ENCODE assay signal across 14 mouse cellular contexts in the genomic region with DNA sequence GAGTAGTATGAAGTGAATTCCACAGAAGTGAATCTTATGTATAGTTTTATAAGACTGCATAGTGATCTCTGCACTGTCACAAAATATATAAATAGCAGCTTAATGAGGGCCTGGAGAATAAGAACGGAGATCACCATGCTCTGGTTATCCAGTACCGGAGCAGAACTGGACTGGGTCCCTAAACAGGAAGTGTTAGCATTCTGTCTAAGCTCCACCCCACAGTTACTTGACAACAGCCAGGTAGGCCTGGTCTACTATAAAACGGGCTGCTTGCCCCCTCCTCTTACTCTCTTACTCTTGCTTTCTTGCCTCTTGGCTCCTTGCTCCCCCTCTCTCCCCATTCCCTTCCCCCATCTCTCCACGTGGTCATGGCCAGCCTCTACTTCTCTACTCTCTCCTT. TPM values are rescaled to one million over a fixed set of nuclear protein-coding genes. Genes with fewer than 3 reads are reported as not detected.
DNase-seq lines count a peak whose midpoint lies in the region; ATAC-seq and TF ChIP-seq lines count a peak whose summit lies in the region.
"Had no signal": no experiment of that assay in that cellular context is flagged by ENCODE, and none has a peak within 500 bp of the region (broad histone marks: within the 10 kb centered on the region; RNA-seq: fewer than 3 reads in every experiment).

No protein-coding gene starts in this region.

- peaks cover 56% of the 10 kb centered on the region for H3K4me1 ChIP-seq in heart, embryonic 10.5 days
- peaks cover 43% of the 10 kb centered on the region for H3K4me1 ChIP-seq in intestine, embryonic 14.5 days (replicated peaks; ENCODE audit: control insufficient read depth, insufficient read depth, low read length)
- peaks cover 21% of the 10 kb centered on the region for H3K4me1 ChIP-seq in intestine, embryonic 15.5 days (replicated peaks)
- peaks cover 27% of the 10 kb centered on the region for H3K4me1 ChIP-seq in stomach, embryonic 16.5 days (ENCODE audit: control insufficient read depth, insufficient read depth, low read length)
- H3K4me1 ChIP-seq in stomach, postnatal 0 days (replicated peaks; ENCODE audit: control insufficient read depth, insufficient read depth) = peaks cover 2% of the 10 kb centered on the region; the same call in 1 of the 2 replicates

- intact Hi-C loops in heart, postnatal 25 days (cut with DNase I) = no loop called here

- H3K9ac ChIP-seq in intestine, embryonic 14.5 days (ENCODE audit: low read length) = no peak overlapping the region
- H3K9ac ChIP-seq in intestine, embryonic 15.5 days = no peak overlapping the region
- H3K9ac ChIP-seq in stomach, embryonic 16.5 days (ENCODE audit: low read length) = 0 out of 2 replicates have a peak overlapping the region, but pooled peaks have one; percentile 16
- no peak overlapping the region for H3K9ac ChIP-seq in stomach, postnatal 0 days (ENCODE audit: low read length)
- H3K9ac ChIP-seq: forebrain, embryonic 13.5 days; kidney, embryonic 15.5 days; liver, embryonic 13.5 days had no signal

- H3K4me2 ChIP-seq in intestine, embryonic 14.5 days (ENCODE audit: low read length) = no peak overlapping the region
- no peak overlapping the region for H3K4me2 ChIP-seq in intestine, embryonic 15.5 days (replicated peaks)
- H3K4me2 ChIP-seq in stomach, embryonic 16.5 days (ENCODE audit: low read depth, low read length) = no peak overlapping the region
- no peak overlapping the region for H3K4me2 ChIP-seq in stomach, postnatal 0 days (replicated peaks; ENCODE audit: low read depth)
- H3K4me2 ChIP-seq: forebrain, embryonic 13.5 days; liver, embryonic 13.5 days had no signal

- ATAC-seq in intestine, embryonic 14.5 days (replicated peaks; ENCODE audit: low FRiP score, low TSS enrichment, low read depth) = no peak
- ATAC-seq in intestine, embryonic 15.5 days = no peak
- ATAC-seq in stomach, embryonic 16.5 days (ENCODE audit: insufficient read depth, low FRiP score) = no peak
- ATAC-seq in stomach, postnatal 0 days (ENCODE audit: low FRiP score, low TSS enrichment) = no peak
- ATAC-seq: forebrain, embryonic 13.5 days; Patski had no signal

- peak overlapping the region; percentile 87 for H3K27ac ChIP-seq in heart, embryonic 10.5 days
- peak overlapping the region; percentile 73; the same call in 1 of the 2 replicates for H3K27ac ChIP-seq in intestine, embryonic 14.5 days (ENCODE audit: low read depth)
- no peak overlapping the region; the same call in 1 of the 2 replicates for H3K27ac ChIP-seq in intestine, embryonic 15.5 days
- peak overlapping the region; percentile 48; the same call in 1 of the 2 replicates for H3K27ac ChIP-seq in stomach, embryonic 16.5 days (ENCODE audit: low read length)
- no peak overlapping the region for H3K27ac ChIP-seq in stomach, postnatal 0 days (replicated peaks)
- H3K27ac ChIP-seq: liver, embryonic 13.5 days had no signal

- H3K36me3 ChIP-seq in heart, embryonic 10.5 days = no peaks in the 10 kb centered on the region
- H3K36me3 ChIP-seq in intestine, embryonic 14.5 days (ENCODE audit: control insufficient read depth, insufficient read depth, low read length) = no peaks in the 10 kb centered on the region
- no peaks in the 10 kb centered on the region for H3K36me3 ChIP-seq in intestine, embryonic 15.5 days
- no peaks in the 10 kb centered on the region for H3K36me3 ChIP-seq in stomach, embryonic 16.5 days (ENCODE audit: control insufficient read depth, insufficient read depth, low read length)
- no peaks in the 10 kb centered on the region for H3K36me3 ChIP-seq in stomach, postnatal 0 days (ENCODE audit: control insufficient read depth, insufficient read depth, low read length)
- H3K36me3 ChIP-seq: kidney, embryonic 15.5 days; liver, embryonic 13.5 days had no signal

- 58% methylated on average over 4 of the region's 4 CpGs for WGBS in heart, embryonic 10.5 days
- 62% methylated on average over 4 of the region's 4 CpGs for WGBS in intestine, embryonic 14.5 days
- 76% methylated on average over 4 of the region's 4 CpGs for WGBS in intestine, embryonic 15.5 days
- 64% methylated on average over 4 of the region's 4 CpGs for WGBS in stomach, embryonic 16.5 days
- WGBS in stomach, postnatal 0 days = 65% methylated on average over 4 of the region's 4 CpGs

- H3K9me3 ChIP-seq in heart, embryonic 10.5 days = no peaks in the 10 kb centered on the region
- no peaks in the 10 kb centered on the region for H3K9me3 ChIP-seq in intestine, embryonic 14.5 days (ENCODE audit: control insufficient read depth, low read length)
- H3K9me3 ChIP-seq in intestine, embryonic 15.5 days = no peaks in the 10 kb centered on the region
- no peaks in the 10 kb centered on the region for H3K9me3 ChIP-seq in stomach, embryonic 16.5 days (replicated peaks; ENCODE audit: control insufficient read depth, low read length)
- H3K9me3 ChIP-seq in stomach, postnatal 0 days (ENCODE audit: control insufficient read depth, low read length) = no peaks in the 10 kb centered on the region
- H3K9me3 ChIP-seq: forebrain, embryonic 13.5 days; kidney, embryonic 15.5 days; liver, embryonic 13.5 days had no signal

- no peak for TF ChIP-seq CTCF in stomach, postnatal 0 days (IDR thresholded peaks at IDR 0.05; ENCODE audit: low read depth)

- no peaks in the 10 kb centered on the region for H3K27me3 ChIP-seq in heart, embryonic 10.5 days (ENCODE audit: insufficient read depth, poor library complexity, severe bottlenecking)
- no peaks in the 10 kb centered on the region for H3K27me3 ChIP-seq in intestine, embryonic 14.5 days (replicated peaks; ENCODE audit: control insufficient read depth, insufficient read depth, low read length)
- no peaks in the 10 kb centered on the region for H3K27me3 ChIP-seq in intestine, embryonic 15.5 days (replicated peaks)
- H3K27me3 ChIP-seq in stomach, embryonic 16.5 days (ENCODE audit: control insufficient read depth, insufficient read depth, low read length) = no peaks in the 10 kb centered on the region
- no peaks in the 10 kb centered on the region for H3K27me3 ChIP-seq in stomach, postnatal 0 days (ENCODE audit: control insufficient read depth, insufficient read depth, low read length)
- H3K27me3 ChIP-seq: forebrain, embryonic 13.5 days; kidney, embryonic 15.5 days; liver, embryonic 13.5 days; Patski had no signal

- no peak for DNase-seq in heart, embryonic 10.5 days (ENCODE audit: low spot score)
- DNase-seq in heart, postnatal 25 days (ENCODE audit: low spot score) = no peak
- DNase-seq in intestine, embryonic 14.5 days (ENCODE audit: low spot score) = no peak
- no peak for DNase-seq in stomach, postnatal 0 days (ENCODE audit: low spot score)
- DNase-seq in natural killer cell, adult 2 months (ENCODE audit: low spot score in 2 of 2) = no peak
- DNase-seq: cerebellum, adult 9-11 months; liver, embryonic 13.5 days; midbrain, embryonic 14.5 days; thymus, adult 2 months had no signal

- H3K4me3 ChIP-seq in heart, embryonic 10.5 days = peak overlapping the region; percentile 3; the same call in 1 of the 2 replicates
- no peak overlapping the region for H3K4me3 ChIP-seq in intestine, embryonic 14.5 days (ENCODE audit: low read depth, low read length)
- H3K4me3 ChIP-seq in intestine, embryonic 15.5 days (replicated peaks) = no peak overlapping the region
- no peak overlapping the region for H3K4me3 ChIP-seq in stomach, embryonic 16.5 days (replicated peaks; ENCODE audit: low read length)
- no peak overlapping the region for H3K4me3 ChIP-seq in stomach, postnatal 0 days (ENCODE audit: low read depth, low read length)
- H3K4me3 ChIP-seq: forebrain, embryonic 13.5 days; kidney, embryonic 15.5 days; liver, embryonic 13.5 days had no signal

- TF ChIP-seq EP300 in stomach, postnatal 0 days (optimal IDR thresholded peaks at IDR 0.05) = no peak

RNA-seq across cellular contexts. Expression of gene Rerg, which starts 33.9 kb away (rescaled TPM):
- polyA plus RNA-seq in heart, embryonic 10.5 days (2016; fragmentation: Nextera tagmentation; extraction: Ambion mirVana) = 3.8 and 6.8 TPM in 2 replicates
- 1 to 10 TPM; 3.5 to 4.8 TPM for total RNA-seq in heart, postnatal 25 days (2021)
- 25.3 and 28.8 TPM in 2 replicates for polyA plus RNA-seq in intestine, embryonic 14.5 days (2014; fragmentation: Nextera tagmentation; extraction: Ambion mirVana)
- polyA plus RNA-seq in intestine, embryonic 15.5 days (2015; fragmentation: Nextera tagmentation; extraction: Ambion mirVana) = 19.6 and 22.7 TPM in 2 replicates
- polyA plus RNA-seq in stomach, embryonic 16.5 days (2015; fragmentation: Nextera tagmentation; extraction: Ambion mirVana) = 29.9 and 32.1 TPM in 2 replicates
- 22.5 and 23.9 TPM in 2 replicates for polyA plus RNA-seq in stomach, postnatal 0 days (2015; fragmentation: Nextera tagmentation; extraction: Ambion mirVana)

Comparison
In these comparisons a context has a peak if more than half of its experiments do, and no peak if none do; other contexts are left out.
1. H3K27ac ChIP-seq: peak in heart, embryonic 10.5 days (single experiment), intestine, embryonic 14.5 days (single experiment) and stomach, embryonic 16.5 days (single experiment); none in intestine, embryonic 15.5 days (single experiment) and stomach, postnatal 0 days (single experiment).